Mouse (Mus musculus) G1E (cell line): ENCODE data around the gene Ccnl1.

Source experiments
- CTCF ChIP-seq: IDR thresholded peaks from 2 replicates; pipeline ENCODE4 v1.5.1; 2012; ENCODE audit warnings: low read depth, low read length, inconsistent platforms, mixed read lengths
- GATA1 ChIP-seq: IDR thresholded peaks from 2 replicates; pipeline ENCODE4 v1.6.1; 2012; ENCODE audit warnings: borderline replicate concordance, low read length, inconsistent platforms, mixed read lengths
- TAL1 ChIP-seq: conservative IDR thresholded peaks from 2 replicates; pipeline ENCODE4 v1.6.1; 2012; ENCODE audit warnings: low read depth, low read length, inconsistent platforms, mixed read lengths

GRCm38 (mm10) chr3:65922420-65922819, 35.6 kb downstream of the Ccnl1 start:
- TF ChIP-seq CTCF (no peak), TAL1 (no peak), GATA1 (no peak)
